Mouse (Mus musculus) myocyte (in vitro differentiated cells): ENCODE measurements around the gene Adprhl2.

Source experiments
- E2F4 ChIP-seq: IDR thresholded peaks from one replicate; pipeline ENCODE4 v1.6.1; 2011; ENCODE audit warnings: mild to moderate bottlenecking, control low read depth, moderate library complexity; ENCODE audit not compliant: insufficient read depth
- MAX ChIP-seq: IDR thresholded peaks from one replicate; pipeline ENCODE4 v1.6.1; 2011; ENCODE audit warnings: low read depth, mild to moderate bottlenecking, control low read depth
- MYOD1 ChIP-seq, 3 experiments: IDR thresholded peaks; one replicate each; pipeline ENCODE4 v1.6.1; 2011; ENCODE audit warnings: control low read depth in 2 of 3, low read depth in 2 of 3, mild to moderate bottlenecking in 2 of 3, moderate library complexity in 1 of 3; ENCODE audit not compliant: insufficient read length in 2 of 3, control insufficient read depth in 1 of 3
- POLR2A ChIP-seq: IDR thresholded peaks from one replicate; pipeline ENCODE4 v1.6.1; 2011; ENCODE audit warnings: low read depth, mild to moderate bottlenecking, control low read depth, moderate library complexity; ENCODE audit not compliant: insufficient read length
- POLR2AphosphoS2 ChIP-seq: IDR thresholded peaks from one replicate; pipeline ENCODE4 v1.6.1; 2011; ENCODE audit warnings: low read depth, control low read depth; ENCODE audit not compliant: insufficient read length
- TCF12 ChIP-seq: IDR thresholded peaks from one replicate; pipeline ENCODE4 v1.6.1; 2011; ENCODE audit warnings: mild to moderate bottlenecking, control low read depth; ENCODE audit not compliant: poor library complexity, insufficient read depth, severe bottlenecking
- USF1 ChIP-seq: IDR thresholded peaks from one replicate; pipeline ENCODE4 v1.6.1; 2011; ENCODE audit warnings: low read depth, mild to moderate bottlenecking, control low read depth, moderate library complexity

DNA sequence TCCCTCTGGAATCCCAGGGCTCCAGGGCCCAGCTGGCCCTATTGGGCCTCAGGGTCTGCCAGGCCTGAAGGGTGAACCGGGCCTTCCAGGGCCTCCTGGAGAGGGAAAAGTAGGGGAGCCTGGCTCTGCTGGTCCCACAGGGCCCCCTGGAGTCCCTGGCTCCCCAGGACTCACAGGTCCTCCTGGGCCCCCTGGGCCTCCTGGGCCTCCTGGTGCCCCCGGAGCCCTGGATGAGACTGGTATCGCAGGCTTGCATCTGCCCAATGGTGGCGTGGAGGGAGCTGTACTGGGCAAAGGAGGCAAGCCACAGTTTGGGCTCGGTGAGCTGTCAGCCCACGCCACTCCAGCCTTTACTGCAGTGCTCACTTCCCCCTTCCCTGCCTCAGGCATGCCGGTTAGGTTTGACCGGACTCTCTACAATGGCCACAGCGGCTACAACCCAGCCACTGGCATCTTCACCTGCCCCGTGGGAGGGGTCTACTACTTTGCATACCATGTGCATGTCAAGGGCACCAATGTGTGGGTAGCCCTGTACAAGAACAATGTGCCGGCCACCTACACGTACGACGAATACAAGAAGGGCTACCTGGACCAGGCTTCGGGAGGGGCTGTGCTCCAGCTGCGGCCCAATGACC, 9.8 kb downstream of the Adprhl2 start:
- TF ChIP-seq MAX (no peak), POLR2A (no peak), MYOD1 (IDR thresholded peaks at IDR 0.05; ENCODE audit: control insufficient read depth in 1 of 3, insufficient read length in 2 of 3, low read depth in 2 of 3) (no peak), USF1 (no peak), POLR2AphosphoS2 (no peak), E2F4 (no peak), TCF12 (no peak)
